Mouse (Mus musculus) layer of hippocampus, adult 11-12 months (tissue): ENCODE measurements around the gene Drc1.
A peak's percentile ranks its signal among the peaks of the same experiment; 100 is the strongest.

ENCODE experiments used
- DNase-seq: peaks from one replicate; pipeline ENCODE4 v3.0.0; 2022; ENCODE audit warnings: low spot score

Gene Drc1

DNA sequence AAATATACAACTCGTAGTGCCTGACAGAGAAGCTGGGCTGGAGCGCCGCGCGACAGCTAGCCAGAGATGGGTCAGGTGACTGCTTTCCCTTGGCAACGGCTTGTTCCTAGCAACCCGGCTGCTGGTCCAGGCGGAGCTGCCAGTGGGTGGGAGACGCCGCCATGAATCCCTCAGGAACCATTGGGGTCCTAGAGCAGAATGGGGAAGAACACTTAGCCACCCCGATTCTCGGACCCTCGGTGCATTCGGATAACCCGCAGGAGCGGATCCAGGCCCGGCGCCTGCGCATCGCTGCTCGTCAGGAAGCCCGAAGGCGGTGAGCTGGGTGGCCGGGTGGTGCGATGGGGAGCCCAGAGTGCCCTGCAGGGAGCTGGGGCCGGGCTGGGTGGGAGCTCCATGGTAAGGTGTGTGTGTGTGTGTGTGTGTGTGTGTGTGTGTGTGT, at the start of gene Drc1:
TSS of gene Drc1 (plus strand) at position 98 of the 442 bp plus-strand sequence.
- DNase-seq = peak; percentile 64

DNA sequence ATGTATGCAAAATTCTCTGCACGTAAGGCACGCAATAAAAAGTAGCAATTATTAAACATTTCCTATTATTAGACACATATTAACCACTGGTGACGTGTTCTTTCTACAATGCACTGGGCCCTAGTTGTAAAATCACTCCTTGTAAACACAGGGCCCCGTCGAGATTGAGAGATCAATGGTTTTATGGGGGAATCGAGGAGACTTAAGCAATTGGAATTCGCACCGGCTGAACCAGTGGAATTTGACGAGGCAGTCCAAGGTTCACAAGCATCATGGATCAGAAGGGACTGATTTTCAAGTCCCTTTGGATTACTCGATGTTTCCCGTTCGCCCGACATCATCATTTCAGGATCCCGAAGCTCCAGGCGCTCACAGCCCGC, 49.3 kb upstream of the Drc1 start:
- no peak for DNase-seq

GRCm38 (mm10) chr5:30232271-30232971, 48.8 kb upstream of the Drc1 start, which contains the start of gene Selenoi:
Selenoi (plus strand) TSS chr5:30232581.
- peak; percentile 99 for DNase-seq

DNA sequence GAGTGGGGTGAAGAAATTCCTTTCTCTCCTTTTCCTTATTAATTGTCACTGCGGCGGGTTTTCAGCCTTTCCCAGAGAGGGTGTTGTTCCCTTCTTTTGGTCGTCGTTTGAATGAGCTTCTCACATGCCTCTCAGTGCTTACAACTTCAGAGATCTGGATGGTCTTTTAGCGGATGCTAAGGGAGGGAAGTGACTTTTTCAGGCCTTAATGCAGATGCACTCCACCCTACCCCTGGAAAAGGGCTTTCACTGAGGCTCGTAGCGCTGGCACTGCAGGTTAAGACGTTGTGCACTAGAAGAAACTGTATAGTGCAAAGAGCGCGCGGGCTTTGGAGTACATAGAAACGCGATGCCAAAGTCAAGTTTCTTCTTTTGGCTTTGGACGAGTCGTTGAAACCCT, 48.1 kb upstream of the Drc1 start:
- peak; percentile 13 for DNase-seq

DNA sequence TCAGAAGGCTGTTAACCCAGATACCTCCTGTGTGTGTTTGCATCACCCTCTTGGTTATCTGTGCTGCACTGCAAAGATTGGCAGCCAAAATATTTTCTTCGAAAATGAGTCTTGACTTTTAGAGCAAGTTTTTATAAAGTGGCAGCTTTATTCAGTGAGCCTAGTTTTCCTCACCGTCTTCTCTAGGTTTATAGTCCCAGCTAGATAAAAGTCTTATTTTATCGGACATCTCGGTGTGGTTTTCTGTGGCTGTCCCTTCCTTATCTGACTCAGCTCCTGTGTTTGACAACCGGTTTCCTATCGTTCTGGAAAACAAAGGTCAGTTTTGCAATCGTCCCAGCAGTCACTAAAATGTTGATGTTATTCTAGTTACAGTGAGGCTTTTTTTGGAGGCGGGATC, 47.2 kb upstream of the Drc1 start:
- no peak for DNase-seq

DNA sequence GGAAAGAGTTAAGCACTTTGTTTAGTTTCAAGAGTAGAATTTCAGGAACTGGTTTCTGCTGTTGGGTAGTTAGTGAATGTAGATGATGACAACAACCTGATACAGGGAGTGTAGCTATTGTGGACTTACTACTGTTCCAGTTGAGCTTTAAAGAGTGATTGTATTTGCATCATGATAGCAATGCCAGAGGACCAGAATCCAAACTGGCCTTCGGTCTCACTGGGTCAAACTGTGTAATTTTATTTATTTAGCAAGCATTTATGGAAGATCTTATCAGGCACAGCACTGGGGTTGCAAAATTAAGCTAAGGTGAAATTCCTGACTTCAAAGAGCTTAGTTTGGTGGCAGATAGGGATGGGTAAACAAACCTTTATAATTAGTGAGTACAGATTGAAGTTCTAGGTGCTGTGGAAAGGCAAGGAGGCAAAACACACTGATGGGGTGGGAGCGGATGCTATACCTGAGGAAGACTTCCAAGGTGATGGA, 45.5 kb upstream of the Drc1 start:
- no peak for DNase-seq

DNA sequence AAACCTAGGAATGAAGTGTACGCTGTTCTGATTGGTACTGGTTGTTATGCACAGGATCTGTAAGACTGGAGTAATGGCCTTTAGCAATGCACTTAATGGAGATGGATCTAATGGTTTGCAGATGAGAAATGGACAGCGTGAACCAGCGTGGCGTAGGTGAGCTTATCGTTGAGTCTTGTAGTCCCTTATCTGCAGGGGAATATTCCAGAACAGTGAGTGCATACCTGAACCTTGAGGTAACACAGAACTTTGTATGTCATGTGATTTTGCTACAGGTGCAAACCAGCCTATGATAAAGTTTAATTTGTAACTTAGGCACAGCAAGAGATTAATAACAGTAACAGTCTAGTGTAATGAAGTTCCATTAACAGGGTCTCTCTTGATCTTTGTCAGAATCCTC, 42.7 kb upstream of the Drc1 start:
- DNase-seq = no peak

GRCm38 (mm10) chr5:30240552-30240951, 40.6 kb upstream of the Drc1 start:
- no peak for DNase-seq

DNA sequence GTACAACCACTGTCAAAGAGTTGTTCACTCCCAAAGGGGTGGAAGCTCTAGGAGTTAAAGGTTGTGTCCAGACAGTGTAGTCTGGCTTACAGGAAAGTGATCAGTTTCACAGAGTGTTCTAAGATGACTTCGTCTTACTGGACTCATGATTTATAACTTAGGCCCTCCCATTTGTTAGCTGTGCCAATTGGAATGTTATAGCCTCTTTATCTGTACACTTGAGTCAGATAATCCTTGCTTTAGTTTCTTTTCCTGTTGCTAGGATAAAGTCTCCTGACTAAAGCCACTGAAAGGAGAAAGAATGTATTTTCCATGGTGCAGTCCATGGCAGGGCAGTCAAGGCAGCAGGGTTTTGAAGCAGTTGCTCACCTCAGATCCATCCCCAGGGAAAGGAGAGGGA, 38.8 kb upstream of the Drc1 start:
- DNase-seq = no peak

GRCm38 (mm10) chr5:30243741-30244140, 37.4 kb upstream of the Drc1 start:
- no peak for DNase-seq

DNA sequence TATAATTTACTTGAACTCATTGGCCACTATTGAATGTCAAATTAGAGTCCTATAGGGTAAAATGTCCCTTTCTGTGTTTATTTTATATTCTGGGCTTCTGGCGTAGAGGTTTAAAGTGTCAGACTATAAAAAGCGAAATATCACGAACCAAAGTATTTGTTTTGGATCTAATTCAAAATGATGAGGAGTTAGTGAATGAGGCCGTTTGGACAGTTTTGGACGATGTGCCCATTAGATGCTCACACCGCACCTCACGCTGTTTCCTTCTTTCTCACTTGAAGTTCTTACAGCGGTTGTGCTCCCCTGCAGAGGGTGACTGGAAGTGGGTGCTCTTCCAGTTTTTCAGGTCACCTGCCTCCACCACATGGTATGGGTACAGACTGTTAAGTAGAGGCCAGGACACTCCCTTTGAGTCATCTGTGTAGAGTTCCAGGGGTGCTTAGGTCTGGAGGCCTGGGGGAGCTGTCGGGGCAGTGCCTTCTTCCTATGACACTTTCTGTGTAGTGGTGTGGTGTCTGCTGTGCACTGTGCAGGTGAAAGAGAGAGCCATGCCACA, 35.2 kb upstream of the Drc1 start:
- no peak for DNase-seq

- DNase-seq = no peak
Observed at GRCm38 (mm10) chr5:30247666-30248065, 33.5 kb upstream of the Drc1 start.

DNA sequence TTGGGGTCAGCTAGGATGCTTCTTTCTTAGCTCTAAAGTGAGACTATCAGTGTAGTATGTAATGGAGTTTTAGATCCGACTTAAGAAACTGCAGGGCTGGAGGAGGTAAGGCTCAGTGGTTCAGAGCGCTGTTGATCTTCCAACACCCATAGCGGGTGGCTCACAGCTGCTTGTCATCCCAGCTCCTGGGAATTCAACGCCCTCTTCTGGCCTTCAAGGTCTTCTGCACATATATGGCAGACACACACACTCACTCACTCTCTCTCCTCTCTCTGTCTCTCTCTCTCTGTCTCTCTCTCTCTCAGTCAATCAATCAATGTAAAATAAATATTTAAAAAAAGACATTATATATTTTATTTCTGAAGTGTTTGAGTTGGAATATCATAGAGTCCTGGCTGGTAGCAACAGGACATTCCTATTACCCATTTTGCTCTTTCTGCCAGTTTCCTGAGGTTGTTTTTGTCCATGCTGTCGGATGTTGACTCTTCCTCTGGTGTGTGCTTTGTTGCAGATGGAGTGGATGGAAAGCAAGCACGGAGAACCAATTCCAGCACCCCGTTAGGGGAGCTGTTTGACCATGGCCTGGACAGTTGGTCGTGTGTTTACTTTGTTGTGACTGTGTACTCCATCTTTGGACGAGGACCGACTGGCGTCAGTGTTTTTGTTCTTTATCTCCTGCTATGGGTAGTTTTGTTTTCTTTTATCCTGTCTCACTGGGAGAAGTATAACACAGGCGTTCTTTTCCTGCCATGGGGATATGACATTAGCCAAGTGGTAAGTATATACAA, 25.4 kb upstream of the Drc1 start:
- no peak for DNase-seq

- DNase-seq = no peak
Observed at GRCm38 (mm10) chr5:30258776-30259175, 22.4 kb upstream of the Drc1 start.

GRCm38 (mm10) chr5:30270571-30271190, 10.5 kb upstream of the Drc1 start:
- peak; percentile 74 for DNase-seq

DNA sequence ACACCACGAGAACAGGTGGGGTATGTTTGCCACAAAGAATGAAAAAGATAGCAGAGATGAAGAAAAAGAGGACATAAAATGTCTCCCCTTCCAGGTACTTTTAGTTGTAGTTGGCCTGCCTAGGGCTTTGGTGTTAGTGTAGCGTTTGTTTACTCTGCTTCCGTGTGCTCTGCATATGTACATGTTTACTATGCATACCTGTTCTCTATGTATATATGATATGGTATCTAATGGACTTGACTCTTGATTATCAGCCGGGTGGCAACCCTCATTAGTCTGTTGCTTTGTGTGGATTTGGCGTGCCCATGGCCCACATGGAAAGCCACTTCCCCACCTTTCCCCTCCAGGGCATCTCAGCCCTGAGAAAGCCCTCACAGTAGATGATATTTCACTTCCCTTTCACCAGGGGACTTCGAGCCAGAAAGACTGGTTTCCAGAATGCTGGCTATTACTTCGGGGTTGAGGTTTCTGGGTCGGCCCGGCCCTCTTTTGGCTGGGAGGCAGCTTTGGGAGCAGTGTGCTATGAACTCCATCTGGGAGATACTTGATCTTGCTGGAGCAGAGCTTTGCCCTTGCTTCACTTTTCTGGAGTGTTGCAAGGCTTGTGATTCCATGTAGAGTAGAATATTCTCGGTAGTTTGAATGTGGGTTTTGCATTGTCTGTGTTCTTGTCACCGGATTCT, 9.4 kb upstream of the Drc1 start:
- no peak for DNase-seq

GRCm38 (mm10) chr5:30276361-30276760, 4.8 kb upstream of the Drc1 start:
- no peak for DNase-seq

DNA sequence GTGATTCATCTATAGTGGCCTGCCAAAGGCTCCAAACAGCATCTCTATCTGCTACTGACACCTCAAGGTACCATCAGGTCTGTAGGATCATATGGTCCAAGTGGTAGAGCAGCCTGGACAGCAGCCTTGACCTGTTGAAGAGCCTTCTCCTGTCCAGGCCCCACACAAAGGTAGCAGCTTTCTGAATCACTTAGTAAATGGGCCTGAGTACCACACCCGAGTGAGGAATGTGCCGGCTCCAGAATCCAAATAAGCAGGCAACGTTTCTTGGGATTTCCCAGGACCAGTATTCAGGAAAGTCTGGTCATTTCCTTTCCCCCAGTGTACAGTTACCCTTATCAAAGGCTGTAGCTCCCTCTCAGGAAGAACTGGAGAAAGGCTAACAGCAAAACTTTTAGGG, 2.2 kb upstream of the Drc1 start:
- DNase-seq = no peak

GRCm38 (mm10) chr5:30279446-30279845, 1.7 kb upstream of the Drc1 start:
- DNase-seq = no peak

- no peak for DNase-seq
Observed at GRCm38 (mm10) chr5:30280864-30281263, 324 bp upstream of the Drc1 start.

DNA sequence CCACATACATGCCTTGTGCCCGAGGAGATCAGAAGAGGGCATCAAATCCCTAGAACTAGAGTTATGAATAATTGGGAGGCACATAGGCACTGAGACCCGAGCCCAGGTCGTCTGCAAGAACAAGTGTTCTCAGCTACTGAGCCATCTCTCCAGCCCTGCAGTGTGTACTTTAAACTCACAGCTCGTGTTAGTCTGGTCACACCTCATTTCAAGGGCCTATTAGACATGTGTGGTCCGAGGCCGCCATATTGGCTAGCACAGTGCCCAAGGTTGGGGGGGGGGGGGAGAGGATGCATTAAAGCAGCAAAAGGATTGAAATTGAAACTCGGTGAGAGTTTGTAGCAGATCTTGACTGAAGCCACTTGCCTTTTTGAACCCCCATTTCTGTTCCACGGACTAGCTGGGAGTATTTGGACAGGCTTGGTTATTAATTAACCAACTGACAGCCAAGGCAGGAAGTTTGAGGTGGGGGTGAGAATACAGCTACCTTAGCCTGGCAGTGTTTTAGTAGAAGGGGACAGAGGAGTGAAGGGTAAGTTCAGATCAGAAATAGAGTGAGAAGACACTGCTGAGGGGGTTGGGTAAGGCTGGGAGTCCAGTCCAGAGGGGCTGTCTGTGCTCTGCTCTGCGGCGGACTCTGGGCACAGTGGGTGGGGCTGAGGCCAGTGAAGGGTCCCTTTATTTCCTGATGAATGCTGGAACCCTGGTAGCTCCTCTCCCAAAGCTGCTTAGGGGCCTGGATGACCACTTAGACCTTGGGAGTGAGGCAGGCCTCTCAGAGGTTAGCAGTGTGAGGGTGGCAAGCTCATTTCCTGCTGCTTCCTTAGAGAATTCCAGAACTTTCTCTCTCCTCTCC, 5.0 kb downstream of the Drc1 start:
- DNase-seq = no peak
